Mouse (Mus musculus) heart, embryonic 14.5 days (tissue): ENCODE measurements around the gene Opa3. TPM values are rescaled to one million over a fixed set of nuclear protein-coding genes. Genes with fewer than 3 reads are reported as not detected.

ENCODE experiments used
- ATAC-seq: fragments of 200-750 bp; cut with Nextera tagmentation; 2 replicates; pipeline ENCODE4 v1.8.0; 2017; ENCODE audit warnings: low read depth, moderate TSS enrichment; ENCODE audit not compliant: insufficient number of reproducible peaks, insufficient read depth, low FRiP score
- H3K27ac ChIP-seq, 2 experiments: fragments of 200-500 bp in 1 of 2; fragments of 300-500 bp in 1 of 2; sonication (generic) in 1 of 2; replicated peaks in 1 of 2; 2 replicates each; pipeline ENCODE4 v1.5.1; 2012 to 2014; ENCODE audit warnings: low read depth in 2 of 2, low read length in 2 of 2, control low read depth in 1 of 2, mild to moderate bottlenecking in 1 of 2, mixed read lengths in 1 of 2; ENCODE audit not compliant: control insufficient read depth in 1 of 2, insufficient read depth in 1 of 2
- H3K27me3 ChIP-seq: fragments of 300-500 bp; sonication (generic); 2 replicates; pipeline ENCODE4 v1.6.1; 2014; ENCODE audit warnings: mild to moderate bottlenecking, low read length, control low read depth; ENCODE audit not compliant: control insufficient read depth, insufficient read depth
- H3K36me3 ChIP-seq: fragments of 300-500 bp; sonication (generic); 2 replicates; pipeline ENCODE4 v1.6.1; 2014; ENCODE audit warnings: mild to moderate bottlenecking, control low read depth, low read length, mixed read lengths; ENCODE audit not compliant: control insufficient read depth, insufficient read depth
- H3K4me1 ChIP-seq, 2 experiments: fragments of 200-500 bp in 1 of 2; fragments of 300-500 bp in 1 of 2; sonication (generic) in 1 of 2; 2 replicates each; pipeline ENCODE4 v1.6.1; 2012 to 2014; ENCODE audit warnings: low read length in 2 of 2, control low read depth in 1 of 2, mixed read lengths in 1 of 2; ENCODE audit not compliant: control insufficient read depth in 2 of 2, insufficient read depth in 2 of 2
- H3K4me2 ChIP-seq: fragments of 300-500 bp; sonication (generic); 2 replicates; pipeline ENCODE4 v1.6.1; 2014; ENCODE audit warnings: mild to moderate bottlenecking, low read length
- H3K4me3 ChIP-seq, 2 experiments: fragments of 200-500 bp in 1 of 2; fragments of 300-500 bp in 1 of 2; sonication (generic) in 1 of 2; 2 replicates each; pipeline ENCODE4 v1.5.1; 2012 to 2014; ENCODE audit warnings: low read length in 2 of 2, mild to moderate bottlenecking in 2 of 2, control low read depth in 1 of 2, low read depth in 1 of 2, moderate library complexity in 1 of 2; ENCODE audit not compliant: control insufficient read depth in 1 of 2, insufficient read depth in 1 of 2
- H3K9ac ChIP-seq: fragments of 300-500 bp; sonication (generic); 2 replicates; pipeline ENCODE4 v1.6.1; 2014; ENCODE audit warnings: mild to moderate bottlenecking, low read length
- H3K9me3 ChIP-seq: fragments of 300-500 bp; sonication (generic); 2 replicates; pipeline ENCODE4 v1.6.1; 2016; ENCODE audit warnings: low read length, control low read depth; ENCODE audit not compliant: control insufficient read depth
- WGBS: fragments of 180-500 bp; shearing (Covaris S2); extraction: QIAGEN DNeasy Blood & Tissue Kit; methylation state at CpG from one replicate; pipeline ENCODE4 v1.1.7; 2014; 5-methylcytosine and 5-hydroxymethylcytosine counted together
- polyA plus RNA-seq: library from polyadenylated mRNA; unstranded; fragments of >200 nt; fragmentation: Nextera tagmentation; extraction: Ambion mirVana; gene quantifications from 2 replicates; pipeline ENCODE4 v1.2.1, GENCODE M21; 2014

Opa3 gene
- polyA plus RNA-seq, 1 experiment from 2014 or later: 36.5 TPM

DNA sequence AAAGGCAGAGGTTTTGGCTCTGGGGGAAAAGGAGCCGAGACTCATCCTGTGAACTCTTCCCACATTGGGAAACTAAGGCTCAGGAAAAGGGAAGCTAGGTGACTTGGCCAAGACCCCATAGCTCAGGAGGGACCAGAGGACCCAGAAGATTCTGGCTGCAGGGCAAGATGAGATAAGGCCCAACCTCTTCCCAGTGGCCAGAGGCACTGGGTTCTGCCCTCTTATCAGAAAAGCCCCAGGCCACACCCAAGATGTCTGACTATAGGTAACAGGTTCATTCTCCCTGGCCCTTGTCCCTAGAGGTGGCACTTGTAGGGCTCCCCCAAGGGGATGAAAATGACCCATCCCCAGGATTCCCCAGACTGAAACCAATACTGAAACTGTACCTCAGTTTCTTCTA, 18.7 kb downstream of the Opa3 start:
- WGBS: 88% methylated on average over 1 of the region's 1 CpGs
- Histone ChIP-seq H3K9me3 (no peaks in the 10 kb centered on the region), H3K4me3 (no peak overlapping the region), H3K27ac (no peak overlapping the region), H3K9ac (no peak overlapping the region), H3K4me1 (no peaks in the 10 kb centered on the region), H3K4me2 (no peak overlapping the region), H3K27me3 (no peaks in the 10 kb centered on the region), H3K36me3 (peaks cover 26% of the 10 kb centered on the region)
- ATAC-seq: no peak

GRCm38 (mm10) chr7:19247511-19247910, 19.4 kb downstream of the Opa3 start:
- WGBS: 96% methylated on average over 2 of the region's 2 CpGs

DNA sequence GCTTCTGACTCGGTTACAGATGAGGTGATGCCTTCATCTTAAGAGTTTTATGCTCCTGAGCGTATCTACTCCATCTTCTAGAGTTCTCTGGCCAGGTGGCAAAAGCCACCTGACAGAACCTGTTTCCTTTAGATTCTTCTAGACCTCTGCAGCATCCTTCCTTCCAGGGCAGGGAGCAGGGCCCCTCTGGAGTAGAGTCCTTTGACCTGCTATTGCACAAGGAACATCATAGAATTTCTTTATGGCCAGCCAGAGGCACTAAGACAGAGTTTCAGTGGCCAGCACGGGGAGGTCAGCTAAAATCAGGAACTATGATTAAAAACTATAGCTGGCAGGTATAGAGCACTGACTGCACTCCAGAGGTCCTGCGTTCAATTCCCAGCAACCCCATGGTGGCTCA, 23.9 kb downstream of the Opa3 start:
- Histone ChIP-seq H3K36me3 (peaks cover 28% of the 10 kb centered on the region), H3K27ac (no peak overlapping the region), H3K4me2 (no peak overlapping the region), H3K4me1 (no peaks in the 10 kb centered on the region), H3K9me3 (no peaks in the 10 kb centered on the region), H3K9ac (no peak overlapping the region), H3K4me3 (no peak overlapping the region), H3K27me3 (no peaks in the 10 kb centered on the region)
- no peak for ATAC-seq
- WGBS: 80% methylated on average over 4 of the region's 4 CpGs

More at GRCm38 (mm10) chr7:19247511-19247910, 19.4 kb downstream of the Opa3 start:
- Histone ChIP-seq H3K4me2 (no peak overlapping the region), H3K36me3 (peaks cover 26% of the 10 kb centered on the region), H3K4me3 (no peak overlapping the region), H3K9ac (no peak overlapping the region), H3K27me3 (no peaks in the 10 kb centered on the region), H3K27ac (no peak overlapping the region), H3K4me1 (no peaks in the 10 kb centered on the region), H3K9me3 (no peaks in the 10 kb centered on the region)
- no peak for ATAC-seq

DNA sequence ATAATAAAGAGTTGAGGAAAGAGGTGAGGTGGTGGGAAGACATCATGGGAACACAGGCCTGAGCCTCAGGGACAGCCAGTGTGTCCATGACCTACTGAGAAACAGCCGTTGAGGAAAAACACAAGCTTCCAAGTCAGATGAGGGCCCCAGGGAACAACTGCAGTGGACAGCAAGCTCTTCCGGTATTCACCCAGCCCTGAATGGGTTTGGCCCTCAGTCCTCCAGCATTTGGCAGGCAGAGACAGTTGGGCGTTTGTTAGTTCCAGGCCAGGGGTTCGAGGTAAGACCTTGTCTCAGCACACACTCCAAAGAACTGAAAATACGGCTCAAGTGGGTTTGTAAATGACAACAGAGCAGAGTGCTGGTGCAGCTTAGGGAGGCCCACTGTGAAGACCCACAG, 25.3 kb downstream of the Opa3 start:
- no peaks in the 10 kb centered on the region for H3K9me3 ChIP-seq
- peaks cover 38% of the 10 kb centered on the region for H3K36me3 ChIP-seq
- H3K4me3 ChIP-seq: no peak overlapping the region
- no peaks in the 10 kb centered on the region for H3K4me1 ChIP-seq
- no peaks in the 10 kb centered on the region for H3K27me3 ChIP-seq
- H3K27ac ChIP-seq: no peak overlapping the region
- no peak overlapping the region for H3K4me2 ChIP-seq
- no peak overlapping the region for H3K9ac ChIP-seq
- 64% methylated on average over 5 of the region's 5 CpGs for WGBS
- ATAC-seq: no peak

DNA sequence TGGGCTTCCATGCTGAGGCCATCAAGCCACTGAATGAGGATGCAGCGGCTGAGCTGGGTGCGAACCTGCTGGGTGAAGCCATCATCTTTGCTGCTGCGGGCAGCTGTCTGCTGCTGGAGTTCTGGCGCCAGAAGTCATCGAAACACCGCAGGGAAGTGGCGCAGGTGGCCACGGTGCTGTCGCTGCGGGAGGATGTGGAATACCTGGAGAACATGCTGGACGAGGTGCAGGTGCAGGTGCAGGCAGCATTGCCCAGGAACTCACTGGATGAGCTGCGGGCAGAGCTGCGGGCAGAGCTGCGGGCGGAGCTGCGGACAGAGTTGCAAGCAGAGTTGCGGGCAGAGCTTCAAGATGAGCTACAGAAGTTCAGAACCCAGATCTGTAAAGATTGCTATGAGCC, 27.3 kb downstream of the Opa3 start:
- peaks cover 58% of the 10 kb centered on the region for H3K36me3 ChIP-seq
- no peak overlapping the region for H3K4me2 ChIP-seq
- H3K9ac ChIP-seq: no peak overlapping the region
- no peak overlapping the region for H3K4me3 ChIP-seq
- H3K27ac ChIP-seq: no peak overlapping the region
- no peak for ATAC-seq
- H3K4me1 ChIP-seq: no peaks in the 10 kb centered on the region
- WGBS: 80% methylated on average over 17 of the region's 17 CpGs
- no peaks in the 10 kb centered on the region for H3K9me3 ChIP-seq
- no peaks in the 10 kb centered on the region for H3K27me3 ChIP-seq

GRCm38 (mm10) chr7:19256567-19256966, 28.4 kb downstream of the Opa3 start:
- Histone ChIP-seq H3K27ac (no peak overlapping the region), H3K9ac (no peak overlapping the region), H3K27me3 (no peaks in the 10 kb centered on the region), H3K36me3 (peaks cover 70% of the 10 kb centered on the region), H3K9me3 (no peaks in the 10 kb centered on the region), H3K4me1 (no peaks in the 10 kb centered on the region), H3K4me3 (no peak overlapping the region), H3K4me2 (no peak overlapping the region)
- ATAC-seq: no peak
- 73% methylated on average over 7 of the region's 7 CpGs for WGBS

DNA sequence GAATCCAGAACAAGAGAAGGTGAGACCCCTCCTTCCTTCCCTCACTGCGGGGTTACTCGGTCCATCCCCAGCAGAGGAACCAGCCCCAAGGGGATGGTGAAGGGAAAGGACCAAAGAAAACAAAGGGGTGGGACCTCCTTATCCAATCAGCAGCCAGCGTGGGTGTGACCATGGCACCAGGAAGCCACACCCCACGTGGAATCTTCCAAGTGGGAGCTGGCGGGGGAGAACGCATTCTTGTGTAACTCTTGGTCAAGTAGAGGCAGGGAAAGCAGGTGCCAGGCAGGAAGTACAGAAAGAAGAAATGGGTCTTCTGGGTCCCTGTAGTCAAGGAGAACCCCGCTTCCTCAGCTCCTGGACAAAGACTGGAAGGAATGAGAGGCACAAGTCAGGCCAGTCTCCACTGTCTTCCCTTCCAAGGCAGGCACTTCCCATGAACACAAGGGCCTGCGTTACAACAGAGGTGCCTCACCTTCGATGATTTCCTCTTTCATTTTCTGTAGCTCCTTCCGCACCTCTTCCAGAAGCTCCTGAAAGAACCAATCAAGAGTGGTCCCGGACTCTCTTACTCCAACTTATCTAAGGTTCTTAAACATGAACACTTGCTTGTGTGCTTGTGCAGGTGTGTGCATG, 29.4 kb downstream of the Opa3 start:
- Histone ChIP-seq H3K9ac (no peak overlapping the region), H3K4me1 (no peaks in the 10 kb centered on the region), H3K9me3 (no peaks in the 10 kb centered on the region), H3K27me3 (no peaks in the 10 kb centered on the region), H3K4me2 (no peak overlapping the region), H3K4me3 (no peak overlapping the region), H3K27ac (no peak overlapping the region; a peak in 1 of 4 replicates), H3K36me3 (peaks cover 79% of the 10 kb centered on the region)
- WGBS: 38% methylated on average over 11 of the region's 11 CpGs
- peak; percentile 58 for ATAC-seq

DNA sequence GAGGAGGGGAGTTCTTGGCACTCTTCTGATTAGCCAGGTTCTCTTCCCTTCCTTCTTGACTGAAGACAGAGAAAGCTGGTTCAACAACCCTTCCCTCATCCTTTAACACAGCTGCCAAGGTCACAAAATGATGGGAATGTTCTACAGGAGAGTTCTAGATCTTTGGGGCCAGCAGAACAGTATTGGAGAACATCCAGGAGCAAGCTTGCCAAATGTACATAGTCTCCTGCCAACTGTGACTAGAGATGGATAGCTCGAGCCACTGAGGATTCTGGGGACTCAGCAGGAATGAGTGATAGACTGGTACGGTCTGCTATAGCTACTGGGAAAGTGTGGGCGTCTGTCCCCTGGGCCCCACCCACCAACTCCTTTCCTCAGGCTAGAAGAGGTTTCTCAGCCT, 30.2 kb downstream of the Opa3 start:
- ATAC-seq: no peak
- Histone ChIP-seq H3K27me3 (no peaks in the 10 kb centered on the region), H3K4me3 (no peak overlapping the region), H3K9me3 (no peaks in the 10 kb centered on the region), H3K9ac (no peak overlapping the region), H3K4me1 (no peaks in the 10 kb centered on the region), H3K36me3 (peaks cover 87% of the 10 kb centered on the region), H3K4me2 (no peak overlapping the region), H3K27ac (no peak overlapping the region)
- WGBS: 70% methylated on average over 3 of the region's 3 CpGs
